Mouse (Mus musculus) heart, postnatal 10 days (tissue): Measurements from ENCODE around the gene 1700013G24Rik. TPM values are rescaled to one million over a fixed set of nuclear protein-coding genes. Genes with fewer than 3 reads are reported as not detected.

ENCODE experiments used
- DNase-seq, 2 experiments: peaks; one replicate each; pipeline ENCODE4 v3.0.0; 2021
- intact Hi-C: fragments of 180-260 bp; cut with DNase I; formaldehyde crosslinking; loops from one replicate; pipeline ENCODE4 v1.15.1; 2025
- total RNA-seq, 2 experiments: library from RNA; stranded (reverse); gene quantifications; 2 replicates each; pipeline ENCODE4 v1.2.3; 2021

Gene 1700013G24Rik
- total RNA-seq, 2 experiments from 2014 or later = not detected

DNA sequence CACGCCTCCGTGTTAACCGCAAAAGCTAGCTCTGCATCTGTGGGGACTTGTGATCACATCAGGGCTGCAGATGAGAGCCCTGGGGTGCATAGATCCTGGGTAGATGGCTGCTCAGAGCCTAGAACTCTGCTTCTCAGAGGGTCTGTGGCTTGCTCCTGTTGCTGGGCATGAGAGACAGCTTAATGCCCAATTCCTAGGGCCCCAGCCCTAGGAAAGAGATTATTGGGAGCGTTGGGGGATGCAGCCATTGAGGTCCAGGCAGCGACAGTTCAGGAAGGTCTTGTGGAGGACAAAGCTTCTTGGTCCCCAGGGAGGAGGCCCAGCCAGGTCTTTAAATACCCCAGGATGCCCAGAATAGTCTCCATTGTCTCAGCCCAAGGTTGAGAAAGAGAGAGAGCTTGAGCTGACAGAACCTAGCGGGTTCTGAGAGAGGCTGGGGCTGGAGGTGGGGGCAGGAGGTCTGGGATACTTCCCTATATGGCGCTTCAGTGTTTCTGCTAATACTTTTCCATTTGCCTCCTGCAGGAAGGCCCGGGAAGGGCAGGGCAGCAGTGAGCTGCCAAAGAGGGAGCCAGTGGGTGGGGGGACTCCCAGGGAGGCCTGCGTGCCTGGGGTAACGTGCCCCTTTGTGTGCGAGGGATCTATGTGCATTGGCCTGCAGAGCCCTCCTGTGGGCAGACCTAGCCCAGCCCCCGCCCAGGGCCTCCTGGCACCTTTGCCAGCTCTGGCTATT is 35.7 kb downstream of the 1700013G24Rik start:
- peak; percentile 91 to 93 for DNase-seq
- intact Hi-C loops = loop anchor here (5.0 kb wide), 1 partner anchor 41 kb away; no protein-coding TSS in a partner anchor

DNA sequence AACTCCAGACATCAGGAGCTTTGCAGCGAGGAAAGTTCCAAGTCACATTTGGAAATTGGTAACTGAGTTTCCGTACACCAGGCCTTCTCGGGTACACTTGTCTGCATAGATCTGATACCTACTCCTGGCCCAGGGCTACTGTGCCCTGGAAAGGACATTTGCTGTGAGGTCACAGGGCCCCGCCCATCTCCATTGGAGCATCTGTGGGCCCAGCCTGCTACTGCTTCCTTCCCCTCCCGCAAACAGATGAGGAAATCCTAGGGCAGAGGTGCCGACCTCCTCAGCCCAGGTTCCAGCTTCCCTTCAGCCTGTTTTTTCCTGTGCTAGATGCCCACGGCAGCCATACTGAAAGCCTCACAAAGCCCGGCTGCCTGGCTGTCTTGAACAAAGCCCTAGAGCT is 36.9 kb downstream of the 1700013G24Rik start:
- intact Hi-C loops = loop anchor here (5.0 kb wide), 1 partner anchor 43 kb away; no protein-coding TSS in a partner anchor
- peak; percentile 68 to 78 for DNase-seq

DNA sequence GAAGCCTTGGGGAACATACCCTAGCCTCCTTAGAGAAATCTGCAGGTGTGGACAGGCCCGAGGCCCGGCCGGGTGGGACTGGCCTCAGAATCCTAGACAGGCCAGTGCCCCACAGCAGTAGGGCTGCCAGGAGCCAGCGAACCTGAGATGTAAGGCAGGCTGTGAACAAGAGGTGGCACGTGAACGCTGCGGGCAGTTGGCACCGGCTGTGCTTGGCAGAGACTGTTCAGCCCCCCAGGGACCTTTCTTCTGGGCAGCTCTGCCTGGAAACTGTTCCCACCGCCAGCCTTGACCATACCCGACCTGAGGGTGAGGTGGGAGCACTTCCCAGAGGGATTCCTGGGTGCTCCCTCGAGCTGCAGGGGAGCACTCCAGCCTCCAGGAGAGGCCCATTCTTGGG is 39.5 kb downstream of the 1700013G24Rik start:
- intact Hi-C loops = no loop called here
- no peak for DNase-seq

DNA sequence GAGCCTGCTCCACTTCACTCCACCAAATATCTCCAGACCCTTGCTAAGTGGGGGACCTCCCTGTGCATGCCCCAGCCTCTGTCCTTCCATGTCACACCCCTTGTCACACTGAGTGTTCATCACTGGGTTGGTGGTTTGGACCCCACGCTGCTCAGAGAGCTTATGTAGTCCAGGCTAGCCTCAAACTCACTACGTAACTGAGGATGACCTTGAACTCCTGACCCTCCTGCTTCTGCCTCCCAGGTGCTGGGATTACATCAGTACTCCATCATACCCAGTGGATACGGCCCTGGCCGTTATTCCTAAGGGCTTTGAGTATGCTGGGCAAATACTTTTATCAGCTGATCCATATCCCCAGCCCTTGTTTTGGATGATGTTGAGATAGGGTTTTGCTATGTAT is 40.1 kb downstream of the 1700013G24Rik start:
- intact Hi-C loops = no loop called here

DNA sequence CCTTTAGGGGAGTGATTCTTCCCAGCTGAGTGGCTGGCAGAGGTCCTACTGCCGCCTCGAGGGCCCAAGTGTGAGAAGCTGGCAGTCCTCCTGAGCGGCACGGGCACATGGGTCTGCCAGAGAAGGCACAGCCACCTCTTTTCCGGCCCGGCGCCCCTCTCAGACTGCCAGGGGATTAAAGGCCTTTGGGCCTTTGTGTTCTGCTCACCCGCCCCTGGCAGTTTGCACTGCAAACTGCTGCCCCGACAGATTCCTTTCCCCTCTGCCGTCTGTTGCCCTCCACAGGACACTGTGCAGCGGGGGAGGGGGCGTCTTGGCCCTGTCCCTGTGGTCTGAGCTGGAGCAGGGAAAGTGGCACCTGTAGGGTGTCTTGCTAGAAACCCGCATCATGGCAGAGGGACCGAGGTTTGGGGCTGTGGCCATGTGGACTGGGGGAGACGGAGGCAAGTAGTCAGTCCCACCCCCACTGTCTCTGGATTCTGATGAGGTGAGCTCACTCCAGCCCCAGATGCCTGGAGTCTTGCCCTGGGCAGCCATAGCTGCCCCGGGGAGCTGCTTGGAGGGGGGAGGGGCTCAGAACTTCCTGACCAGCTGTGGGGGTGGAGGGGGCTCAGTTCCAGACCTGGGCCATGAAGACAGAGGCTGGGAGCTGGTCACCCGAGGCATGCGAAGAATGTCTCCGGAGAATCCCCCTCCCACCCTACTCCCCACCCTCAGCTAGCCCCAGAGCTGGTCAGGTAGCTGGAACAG is 41.8 kb downstream of the 1700013G24Rik start:
- intact Hi-C loops = no loop called here
- DNase-seq = peak; percentile 86

More for the DNA sequence above, 40.1 kb downstream of the 1700013G24Rik start:
- DNase-seq = no peak

DNA sequence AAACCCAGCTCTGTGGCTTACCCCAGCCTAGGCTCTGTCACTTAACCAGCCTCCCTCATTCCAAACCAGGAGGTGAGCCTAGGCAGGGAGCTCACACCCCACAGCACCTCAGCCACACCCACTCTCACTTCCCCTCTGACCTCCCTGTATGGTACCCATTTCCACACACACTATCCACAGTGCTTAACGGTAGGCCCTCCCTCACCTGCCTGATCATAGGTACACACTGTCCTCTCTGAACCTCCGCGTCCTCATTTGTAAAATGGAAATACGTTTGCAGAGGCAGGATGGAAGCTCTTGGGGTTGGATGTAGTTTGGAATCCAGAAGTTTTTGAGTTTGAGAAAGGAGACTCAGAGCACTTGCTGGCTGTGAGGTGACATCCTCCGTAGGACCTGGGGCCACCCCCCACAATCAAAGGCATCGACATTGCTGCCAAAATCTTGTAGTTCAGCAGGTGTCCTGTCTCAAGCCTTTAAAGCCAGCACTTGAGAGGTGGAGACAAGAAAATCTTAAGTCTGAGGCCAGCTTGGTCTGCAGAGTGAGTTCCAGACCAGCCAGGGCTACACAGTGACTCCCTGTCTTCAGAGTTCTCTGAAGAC is 42.5 kb downstream of the 1700013G24Rik start:
- DNase-seq = no peak

DNA sequence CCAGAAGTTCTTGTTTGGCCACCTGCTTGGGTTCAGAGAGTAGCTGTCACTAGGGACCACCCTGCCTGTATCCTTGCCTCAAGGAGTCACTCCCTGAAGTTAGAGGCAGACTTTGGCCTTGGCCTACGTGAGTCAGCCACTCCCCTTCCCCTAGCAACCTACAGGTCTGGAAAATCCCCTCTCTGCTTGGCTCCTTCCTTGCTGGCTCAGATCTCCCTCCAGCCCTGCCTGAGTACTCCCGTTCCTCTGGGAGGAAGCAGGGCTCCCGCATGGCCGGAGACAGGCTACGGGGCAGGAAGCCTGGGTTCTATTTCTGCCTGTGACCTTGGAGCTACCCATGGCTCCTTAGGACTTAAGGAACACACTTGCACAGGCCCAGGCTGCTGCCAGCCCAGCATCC is 44.3 kb downstream of the 1700013G24Rik start:
- peak; percentile 72 to 77 for DNase-seq
- intact Hi-C loops = loop anchor here (1.0 kb wide), 1 partner anchor 28 kb away; no protein-coding TSS in a partner anchor

More for the DNA sequence above, 42.5 kb downstream of the 1700013G24Rik start:
- intact Hi-C loops = no loop called here

DNA sequence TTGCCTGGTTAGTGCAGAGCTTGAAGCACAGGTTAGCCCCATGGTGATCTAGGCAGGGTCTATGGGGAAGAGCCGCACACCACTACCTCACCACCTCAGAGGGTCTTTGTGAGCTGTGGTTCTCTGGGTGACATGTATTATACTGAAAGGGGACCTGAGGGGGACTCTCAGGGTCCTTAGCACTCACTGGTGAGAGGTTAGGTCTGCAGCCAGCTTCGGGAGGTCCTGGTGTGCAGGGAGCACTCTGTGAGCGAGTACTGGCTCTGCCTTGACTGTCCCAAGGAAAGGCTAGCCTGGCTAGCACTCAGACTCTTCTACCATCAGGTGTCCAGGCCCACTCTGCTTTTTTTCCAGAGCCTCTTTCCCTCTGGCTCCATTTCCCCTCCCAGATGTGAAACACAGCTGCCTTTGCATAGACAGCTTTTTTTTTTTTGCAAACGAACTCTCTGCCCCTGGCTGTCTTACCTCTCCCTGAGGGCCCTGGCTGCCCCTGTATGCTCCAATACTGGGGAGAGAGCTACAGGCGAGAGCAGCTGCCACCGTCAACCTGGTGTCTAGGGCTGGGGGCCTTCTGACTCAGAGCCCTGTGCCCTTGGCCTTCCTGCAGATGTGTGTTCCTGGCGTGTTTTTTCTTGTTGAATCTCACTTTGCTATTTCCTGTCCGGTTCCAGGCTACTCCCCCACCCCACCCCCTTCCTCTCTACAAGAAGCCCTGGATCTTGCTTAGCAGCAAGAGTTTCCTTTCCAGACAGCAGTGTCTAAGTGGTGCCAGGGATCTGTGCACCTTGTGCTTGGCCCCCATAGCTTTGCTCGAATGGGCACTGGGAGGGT is 45.0 kb downstream of the 1700013G24Rik start:
- peak; percentile 73 to 76 for DNase-seq

DNA sequence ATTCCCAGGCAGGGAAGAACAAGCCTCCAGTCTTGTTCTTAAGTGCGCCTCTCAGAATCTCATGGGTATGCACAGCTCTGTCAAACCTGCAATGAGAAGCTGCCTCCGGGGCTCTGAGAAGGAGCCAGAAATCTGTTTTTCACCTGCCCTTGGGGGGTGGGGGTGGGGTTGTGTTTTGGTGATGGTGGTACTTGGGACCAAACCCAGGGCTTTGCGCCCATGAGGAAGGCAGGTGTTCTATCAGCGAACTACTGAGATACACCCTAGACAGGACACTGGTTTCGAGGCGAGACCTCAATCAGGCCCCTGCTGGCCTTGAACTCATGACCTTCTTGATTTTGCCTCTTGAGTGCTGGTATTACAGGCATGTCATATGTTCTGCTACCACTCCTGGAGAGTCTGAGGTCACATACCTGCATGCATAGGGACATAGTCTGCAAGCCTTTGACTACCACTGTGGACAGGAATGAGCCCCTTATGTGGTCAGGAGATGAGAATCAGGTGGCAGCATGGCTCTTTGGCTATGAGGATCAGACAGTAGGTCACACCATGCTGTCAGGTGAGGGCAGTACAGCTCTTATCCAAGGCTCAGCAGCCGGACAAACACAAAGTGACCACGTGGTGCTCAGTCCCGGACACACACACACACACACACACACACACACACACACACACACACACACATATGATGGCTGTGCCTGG is 45.9 kb downstream of the 1700013G24Rik start:
- intact Hi-C loops = no loop called here
- no peak for DNase-seq

More for the DNA sequence above, 45.0 kb downstream of the 1700013G24Rik start:
- intact Hi-C loops = loop anchor here (1.0 kb wide), 1 partner anchor 29 kb away; no protein-coding TSS in a partner anchor

DNA sequence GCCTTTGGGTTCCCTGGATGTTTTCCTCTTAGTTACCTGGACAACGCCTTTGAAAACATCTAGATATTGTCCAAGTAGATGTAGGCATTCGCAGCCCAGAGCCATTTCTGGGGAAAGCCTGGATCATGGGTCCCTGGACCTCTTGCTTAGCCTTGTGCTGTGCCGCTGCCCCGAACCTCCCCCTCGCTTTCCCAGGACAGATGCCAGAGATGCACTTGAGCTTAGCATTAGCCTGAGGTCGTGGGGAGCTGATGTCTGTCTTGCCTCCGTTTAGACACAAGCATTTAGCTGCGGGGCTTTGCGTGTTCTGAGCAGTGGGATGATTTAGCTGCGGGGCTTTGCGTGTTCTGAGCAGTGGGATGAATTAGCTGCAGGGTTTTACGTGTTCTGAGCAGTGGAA is 47.1 kb downstream of the 1700013G24Rik start:
- intact Hi-C loops = loop anchor here (5.0 kb wide), 1 partner anchor 53 kb away; no protein-coding TSS in a partner anchor
- no peak for DNase-seq

DNA sequence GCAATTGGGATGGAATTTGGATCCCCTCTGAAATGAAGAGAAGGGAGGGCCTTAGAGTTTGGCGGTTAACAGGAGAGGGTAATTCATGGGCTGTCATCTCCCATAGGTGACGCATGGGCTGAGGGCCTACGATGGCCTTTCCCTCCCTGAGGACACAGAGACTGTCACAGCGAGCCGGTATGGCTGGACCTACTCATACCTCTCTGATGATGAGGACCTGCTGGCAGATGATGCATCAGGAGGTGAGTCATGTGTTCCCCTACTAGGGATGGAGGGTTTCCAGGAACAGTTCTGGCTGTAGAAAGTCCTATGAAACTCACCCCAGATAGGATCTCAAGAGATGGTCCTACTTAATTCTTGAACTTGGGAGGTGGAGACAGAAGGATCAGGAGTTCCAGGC is 47.9 kb downstream of the 1700013G24Rik start:
- intact Hi-C loops = loop anchor here (5.0 kb wide), 1 partner anchor 54 kb away; no protein-coding TSS in a partner anchor
- DNase-seq = peak in 1 of 2 experiments; percentile 60

DNA sequence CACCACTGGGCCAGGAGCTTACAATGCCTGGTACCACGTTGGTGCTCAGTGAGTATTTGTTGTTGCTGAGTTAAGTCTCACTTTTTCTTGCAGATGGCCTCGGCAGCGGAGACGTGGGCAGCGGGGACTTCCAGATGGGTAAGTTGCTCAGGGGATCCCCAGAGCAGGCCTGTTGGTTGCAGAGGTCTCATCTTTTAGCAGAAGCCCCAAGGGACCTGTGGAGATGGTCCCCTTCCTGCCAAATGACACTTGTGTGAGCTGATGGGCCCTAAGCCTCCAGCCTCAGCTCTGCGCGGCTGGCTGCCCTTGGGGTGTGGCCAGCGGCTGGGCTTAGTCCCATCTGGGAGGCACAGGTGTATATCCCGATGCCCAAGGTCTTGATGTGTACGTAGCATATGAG is 49.1 kb downstream of the 1700013G24Rik start:
- intact Hi-C loops = loop anchor here (5.0 kb wide), 1 partner anchor 55 kb away; no protein-coding TSS in a partner anchor
- DNase-seq = no peak

DNA sequence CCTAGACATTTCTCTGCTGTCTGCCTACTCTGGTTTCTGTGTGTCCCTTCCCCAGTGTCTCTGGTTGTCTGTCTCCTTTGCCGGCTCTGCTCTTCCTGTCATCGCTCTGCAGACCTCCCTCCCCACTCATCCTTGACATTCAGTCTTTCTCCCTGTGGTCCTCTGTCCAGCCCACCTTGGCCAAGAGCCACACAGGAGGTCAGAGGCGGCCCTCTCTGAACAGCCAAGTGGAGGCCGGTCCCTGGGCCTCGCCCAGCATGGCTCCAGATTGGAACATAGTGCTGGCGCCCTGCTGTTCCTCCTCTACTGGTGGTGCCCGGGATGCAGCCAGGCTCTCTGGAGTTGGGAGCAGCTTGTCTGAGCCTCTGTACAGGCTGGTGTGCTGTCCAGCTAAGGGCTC is 49.7 kb downstream of the 1700013G24Rik start:
- intact Hi-C loops = loop anchor here (5.0 kb wide), 1 partner anchor 56 kb away; no protein-coding TSS in a partner anchor
- peak in 1 of 2 experiments; percentile 50 for DNase-seq

DNA sequence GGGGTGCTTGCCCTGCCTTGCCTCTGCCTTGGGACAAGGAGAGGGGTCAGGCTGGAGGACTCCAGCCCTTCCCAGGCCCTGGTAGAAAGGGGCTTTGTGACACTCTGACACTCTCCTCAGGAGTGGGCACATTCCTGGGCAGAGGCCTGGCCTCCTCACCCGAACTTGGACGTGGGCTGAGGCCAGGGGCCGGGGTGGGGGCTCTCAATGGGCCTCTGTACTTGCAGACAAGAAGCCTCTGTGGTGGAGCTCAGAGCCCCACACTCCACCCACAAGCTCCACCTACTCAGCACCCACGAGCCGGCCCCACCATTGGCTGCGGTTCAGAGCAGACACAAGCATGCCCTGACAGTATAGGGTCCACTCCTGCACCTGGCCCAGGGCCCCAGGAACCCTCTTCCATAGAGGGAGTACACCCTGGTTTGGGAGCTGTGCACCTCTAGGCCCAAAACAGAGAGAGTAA is 50.5 kb downstream of the 1700013G24Rik start:
- no peak for DNase-seq
- intact Hi-C loops = loop anchor here (5.0 kb wide), 1 partner anchor 56 kb away; no protein-coding TSS in a partner anchor

Other genes starting within 250 kb of the 1700013G24Rik start
- under 1 TPM; 0.48 to 0.84 TPM for gene Wnt4, start 175.8 kb upstream of the 1700013G24Rik start, total RNA-seq
- 100 to 1,000 TPM; 245 to 270 TPM for gene Cdc42, start 95.6 kb upstream of the 1700013G24Rik start, total RNA-seq
- not detected for gene Cela3a, start 43.5 kb upstream of the 1700013G24Rik start, total RNA-seq
- gene Cela3b, start 22.7 kb upstream of the 1700013G24Rik start, total RNA-seq = not detected
- gene Hspg2, start 15.5 kb downstream of the 1700013G24Rik start, total RNA-seq = 100 to 1,000 TPM; 524 to 560 TPM
- not detected for gene Ldlrad2, start 121.3 kb downstream of the 1700013G24Rik start, total RNA-seq
- 10 to 100 TPM; 37.9 to 45.7 TPM for gene Usp48, start 140.5 kb downstream of the 1700013G24Rik start, total RNA-seq
- gene Rap1gap, start 211.4 kb downstream of the 1700013G24Rik start, total RNA-seq = 10 to 100 TPM; 10.3 to 12.6 TPM